Mouse (Mus musculus) CH12.LX (cell line): ENCODE data around the gene Zfp65. TPM values are rescaled to one million over a fixed set of nuclear protein-coding genes. Genes with fewer than 3 reads are reported as not detected.

Experiments
- polyA plus RNA-seq: library from polyadenylated mRNA; unstranded; fragments of >175 nt; gene quantifications from 2 replicates; pipeline ENCODE4 v1.2.1, GENCODE M21; 2012; ENCODE audit warnings: low read depth; ENCODE audit not compliant: insufficient read length
- total RNA-seq, 2 experiments: library from RNA; depleted of rRNA; stranded (reverse); fragments of 300-350 nt in 1 of 2; fragments of >200 nt in 1 of 2; gene quantifications; 2 replicates each; pipeline ENCODE4 v1.2.3; 2012 to 2014

Zfp65 gene
- total and polyA plus RNA-seq, 3 experiments, result 4.7 to 13.0 (median 6.5) TPM

Other genes starting within 250 kb of the Zfp65 start
- 4.7 and 4.8 TPM in 2 replicates for gene Zfp874b, start 244.9 kb downstream of the Zfp65 start, total RNA-seq (2012; rRNA removed)
- gene Zfp874b, start 244.9 kb downstream of the Zfp65 start, total RNA-seq (2014; rRNA removed), result 8.0 and 8.7 TPM in 2 replicates
- gene Zfp874b, start 244.9 kb downstream of the Zfp65 start, polyA plus RNA-seq, result 1.8 and 2.1 TPM in 2 replicates
- 4.3 and 5.2 TPM in 2 replicates for gene Zfp58, start 228.6 kb downstream of the Zfp65 start, total RNA-seq (2012; rRNA removed)
- 5.9 and 6.4 TPM in 2 replicates for gene Zfp58, start 228.6 kb downstream of the Zfp65 start, total RNA-seq (2014; rRNA removed)
- gene Zfp58, start 228.6 kb downstream of the Zfp65 start, polyA plus RNA-seq, result 2.7 and 2.9 TPM in 2 replicates
- 0.08 TPM in 1 of 2 replicates, not detected in the other for gene Gm26965, start 203.0 kb downstream of the Zfp65 start, total RNA-seq (2012; rRNA removed)
- gene Gm26965, start 203.0 kb downstream of the Zfp65 start, total RNA-seq (2014; rRNA removed), result not detected in 2 replicates
- gene Gm26965, start 203.0 kb downstream of the Zfp65 start, polyA plus RNA-seq, result not detected in 2 replicates
- gene Zfp87, start 203.0 kb downstream of the Zfp65 start, total RNA-seq (2012; rRNA removed), result 11.4 and 12.2 TPM in 2 replicates
- 20.7 and 25.0 TPM in 2 replicates for gene Zfp87, start 203.0 kb downstream of the Zfp65 start, total RNA-seq (2014; rRNA removed)
- gene Zfp87, start 203.0 kb downstream of the Zfp65 start, polyA plus RNA-seq, result 10.3 and 13.8 TPM in 2 replicates
- 9.1 and 11.5 TPM in 2 replicates for gene Zfp748, start 175.3 kb downstream of the Zfp65 start, total RNA-seq (2012; rRNA removed)
- 14.8 and 16.3 TPM in 2 replicates for gene Zfp748, start 175.3 kb downstream of the Zfp65 start, total RNA-seq (2014; rRNA removed)
- gene Zfp748, start 175.3 kb downstream of the Zfp65 start, polyA plus RNA-seq, result 6.6 and 8.1 TPM in 2 replicates
- 4.8 and 6.4 TPM in 2 replicates for gene Zfp729b, start 119.5 kb downstream of the Zfp65 start, total RNA-seq (2012; rRNA removed)
- 13.4 and 17.9 TPM in 2 replicates for gene Zfp729b, start 119.5 kb downstream of the Zfp65 start, total RNA-seq (2014; rRNA removed)
- 6.5 and 6.6 TPM in 2 replicates for gene Zfp729b, start 119.5 kb downstream of the Zfp65 start, polyA plus RNA-seq
- not detected in 2 replicates for gene Gm49345, start 91.4 kb downstream of the Zfp65 start, total RNA-seq (2012; rRNA removed)
- gene Gm49345, start 91.4 kb downstream of the Zfp65 start, total RNA-seq (2014; rRNA removed), result not detected in 2 replicates
- 1.2 and 1.5 TPM in 2 replicates for gene Gm49345, start 91.4 kb downstream of the Zfp65 start, polyA plus RNA-seq
- 3.6 and 3.7 TPM in 2 replicates for gene Zfp729a, start 91.4 kb downstream of the Zfp65 start, total RNA-seq (2012; rRNA removed)
- gene Zfp729a, start 91.4 kb downstream of the Zfp65 start, total RNA-seq (2014; rRNA removed), result 11.2 and 12.6 TPM in 2 replicates
- 4.6 and 4.8 TPM in 2 replicates for gene Zfp729a, start 91.4 kb downstream of the Zfp65 start, polyA plus RNA-seq
- gene Zfp738, start 42.1 kb downstream of the Zfp65 start, total RNA-seq (2012; rRNA removed), result 7.3 TPM in 2 replicates
- gene Zfp738, start 42.1 kb downstream of the Zfp65 start, total RNA-seq (2014; rRNA removed), result 9.4 and 10.3 TPM in 2 replicates
- gene Zfp738, start 42.1 kb downstream of the Zfp65 start, polyA plus RNA-seq, result 4.7 and 4.9 TPM in 2 replicates
- gene Zfp85, start 26.1 kb upstream of the Zfp65 start, total RNA-seq (2012; rRNA removed), result 3.0 and 3.3 TPM in 2 replicates
- 6.4 and 7.0 TPM in 2 replicates for gene Zfp85, start 26.1 kb upstream of the Zfp65 start, total RNA-seq (2014; rRNA removed)
- gene Zfp85, start 26.1 kb upstream of the Zfp65 start, polyA plus RNA-seq, result 2.7 and 3.1 TPM in 2 replicates
- not detected in 2 replicates for gene Zfp493, start 50.5 kb upstream of the Zfp65 start, total RNA-seq (2012; rRNA removed)
- not detected in 2 replicates for gene Zfp493, start 50.5 kb upstream of the Zfp65 start, total RNA-seq (2014; rRNA removed)
- gene Zfp493, start 50.5 kb upstream of the Zfp65 start, polyA plus RNA-seq, result not detected in 2 replicates
- gene Zfp273, start 84.6 kb upstream of the Zfp65 start, total RNA-seq (2012; rRNA removed), result 2.0 and 2.4 TPM in 2 replicates
- gene Zfp273, start 84.6 kb upstream of the Zfp65 start, total RNA-seq (2014; rRNA removed), result 4.1 and 4.5 TPM in 2 replicates
- gene Zfp273, start 84.6 kb upstream of the Zfp65 start, polyA plus RNA-seq, result 1.9 and 2.0 TPM in 2 replicates
- gene Gm10037, start 101.9 kb upstream of the Zfp65 start, total RNA-seq (2012; rRNA removed), result not detected in 2 replicates
- not detected in 2 replicates for gene Gm10037, start 101.9 kb upstream of the Zfp65 start, total RNA-seq (2014; rRNA removed)
- gene Gm10037, start 101.9 kb upstream of the Zfp65 start, polyA plus RNA-seq, result not detected in 2 replicates
- gene BC048507, start 134.2 kb upstream of the Zfp65 start, total RNA-seq (2012; rRNA removed), result not detected in 2 replicates
- gene BC048507, start 134.2 kb upstream of the Zfp65 start, total RNA-seq (2014; rRNA removed), result not detected in 2 replicates
- 0.72 TPM in 1 of 2 replicates, not detected in the other for gene BC048507, start 134.2 kb upstream of the Zfp65 start, polyA plus RNA-seq